Mouse (Mus musculus) urinary bladder, postnatal 25 days (tissue): Measurements from ENCODE around the gene Ptrh1.

ENCODE experiments used
- DNase-seq: peaks from one replicate; pipeline ENCODE4 v3.0.0; 2022; ENCODE audit warnings: low spot score

Ptrh1 gene

GRCm38 (mm10) chr2:32798251-32798962 is 22.8 kb downstream of the Ptrh1 start:
- no peak for DNase-seq

- DNase-seq = no peak
Observed at GRCm38 (mm10) chr2:32808816-32809566, 33.4 kb downstream of the Ptrh1 start.

GRCm38 (mm10) chr2:32811959-32812358 is 36.4 kb downstream of the Ptrh1 start:
- DNase-seq = no peak

GRCm38 (mm10) chr2:32816497-32816896 is 40.9 kb downstream of the Ptrh1 start:
- no peak for DNase-seq

GRCm38 (mm10) chr2:32816946-32817581 is 41.5 kb downstream of the Ptrh1 start:
- DNase-seq = no peak

GRCm38 (mm10) chr2:32817589-32817988 is 42.0 kb downstream of the Ptrh1 start:
- DNase-seq = no peak

GRCm38 (mm10) chr2:32818208-32818607 is 42.6 kb downstream of the Ptrh1 start:
- no peak for DNase-seq

GRCm38 (mm10) chr2:32821041-32821802 is 45.6 kb downstream of the Ptrh1 start:
- DNase-seq = peak; percentile 15

- no peak for DNase-seq
Observed at GRCm38 (mm10) chr2:32822643-32823042, 47.1 kb downstream of the Ptrh1 start.

GRCm38 (mm10) chr2:32823153-32823552 is 47.6 kb downstream of the Ptrh1 start:
- no peak for DNase-seq

GRCm38 (mm10) chr2:32823579-32824154 is 48.1 kb downstream of the Ptrh1 start:
- no peak for DNase-seq

GRCm38 (mm10) chr2:32824181-32824580 is 48.6 kb downstream of the Ptrh1 start:
- DNase-seq = no peak

GRCm38 (mm10) chr2:32824778-32825177 is 49.2 kb downstream of the Ptrh1 start:
- DNase-seq = no peak

- no peak for DNase-seq
Observed at GRCm38 (mm10) chr2:32825796-32826195, 50.2 kb downstream of the Ptrh1 start.
